Mouse (Mus musculus): ENCODE results near the gene Ptpn3. TPM values are rescaled to one million over a fixed set of nuclear protein-coding genes. Genes with fewer than 3 reads are reported as not detected.
"Not testable (repeated sequence)": the region's sequence is repeated elsewhere in the genome, so short reads cannot be mapped to it uniquely, and the experiment has no call there.

The Ptpn3 gene
- total RNA-seq, 2 experiments from 2014 or later, result 29.0 to 34.7 TPM

DNA sequence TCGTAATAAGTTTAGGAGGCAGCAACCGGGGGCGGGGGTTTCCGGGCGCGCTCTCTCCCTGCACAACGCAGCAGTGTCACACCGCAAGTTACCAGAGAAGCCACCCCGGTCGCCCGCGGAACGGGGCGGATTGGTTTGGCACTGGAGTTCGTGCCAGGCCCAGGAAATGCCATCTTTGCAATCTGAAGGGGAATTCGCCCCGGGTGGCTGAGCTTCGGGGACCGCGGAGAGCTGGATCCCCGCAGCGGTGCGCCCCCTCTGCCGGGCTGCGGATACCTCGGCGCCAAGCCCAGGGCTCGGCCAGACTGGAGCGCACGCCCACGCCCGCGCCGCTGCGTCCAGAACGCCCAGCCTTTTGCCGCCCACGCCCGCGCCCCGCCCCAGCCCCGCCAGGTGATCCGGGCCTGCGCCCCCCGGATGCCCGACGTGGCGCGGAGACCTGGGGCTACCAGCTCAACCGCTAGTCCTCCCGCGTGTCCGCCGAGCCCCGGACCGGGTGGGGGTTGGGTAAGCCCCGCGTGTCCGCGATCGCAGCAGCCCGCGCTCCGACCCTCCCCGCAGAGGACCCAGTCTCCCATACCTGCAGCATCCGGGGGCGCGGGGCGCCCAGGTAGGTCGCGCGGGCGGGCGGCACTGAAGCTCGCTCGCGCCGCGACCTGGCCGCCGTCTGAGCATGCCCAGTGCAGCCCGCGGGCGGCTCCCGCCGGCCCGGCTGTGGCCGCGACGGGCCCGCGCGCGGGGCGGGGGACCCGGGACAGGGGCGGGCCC is 1.8 kb downstream of the Ptpn3 start:
- peak; percentile 35 to 47 for DNase-seq (ENCODE audit: low spot score in 2 of 2)

DNA sequence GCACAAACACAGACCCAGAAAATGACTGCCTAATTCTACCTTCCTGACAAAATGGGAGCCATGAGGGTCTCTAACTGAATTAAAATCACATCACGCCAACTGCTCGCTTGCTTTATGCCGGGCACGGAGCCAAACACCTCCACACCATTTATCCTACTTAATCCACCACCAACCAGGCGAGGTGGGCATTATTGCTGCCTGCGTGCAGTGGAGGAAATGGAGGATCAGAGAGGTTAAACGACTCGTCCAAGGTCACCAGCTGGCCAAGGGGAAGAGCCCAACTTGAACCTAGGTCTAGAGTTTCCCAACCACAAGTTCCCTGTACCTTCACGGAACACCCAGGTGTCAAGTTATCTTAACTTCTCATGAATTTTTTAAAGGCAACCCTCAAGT is 2.3 kb downstream of the Ptpn3 start:
- DNase-seq (ENCODE audit: low spot score in 2 of 2), result no peak

DNA sequence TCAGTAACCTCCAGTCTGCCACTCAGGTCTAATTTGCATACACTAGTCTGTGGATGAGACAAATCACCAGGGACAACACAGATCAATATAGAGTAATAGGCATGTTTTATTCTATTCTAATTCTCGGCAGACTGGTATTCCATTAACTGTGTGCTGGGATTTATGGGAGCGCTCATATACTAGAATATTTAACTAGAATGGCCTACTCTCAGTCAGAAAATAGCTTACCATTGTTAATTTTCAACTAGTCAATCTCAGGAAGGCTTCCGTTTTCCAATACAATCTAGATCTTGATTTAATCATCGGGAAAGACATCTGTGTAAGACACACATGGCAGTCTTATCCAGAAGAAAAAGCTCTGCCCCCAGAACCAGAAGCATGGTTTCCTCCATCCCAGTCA is 3.5 kb downstream of the Ptpn3 start:
- DNase-seq (ENCODE audit: low spot score in 2 of 2), result no peak

DNA sequence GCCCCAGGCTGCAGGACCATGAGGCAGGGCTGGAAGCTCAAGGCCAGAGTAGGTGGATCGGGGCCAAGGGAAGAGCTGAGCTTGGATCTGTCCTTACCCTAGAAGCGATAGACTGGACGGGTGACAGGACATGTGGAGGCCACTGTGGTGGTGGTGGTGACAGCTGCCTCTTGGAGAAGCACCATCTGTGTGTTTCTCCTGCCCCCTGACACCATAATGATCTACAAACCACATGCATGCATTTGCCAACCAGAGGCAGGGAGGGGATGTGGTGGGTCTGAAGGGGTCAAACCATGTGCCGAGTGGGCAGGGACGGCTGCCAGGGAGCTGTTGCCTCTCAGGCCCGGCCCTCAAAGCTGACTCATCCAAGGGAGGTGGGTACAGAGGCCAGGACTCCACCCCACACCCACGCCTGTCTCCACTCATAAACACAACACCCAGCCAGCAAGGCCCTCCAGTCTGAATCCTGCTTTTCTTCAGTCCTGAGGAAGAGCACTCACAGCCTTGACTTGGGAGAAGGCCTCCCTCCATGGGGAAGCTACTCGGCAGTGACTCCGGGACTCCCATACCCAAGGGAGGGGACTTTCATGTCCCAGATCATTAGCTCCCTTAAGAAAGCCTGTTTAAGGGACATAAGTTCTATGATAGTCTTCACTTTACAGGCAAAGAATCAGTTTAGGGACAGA is 6.5 kb downstream of the Ptpn3 start:
- peak; percentile 47 to 64 for DNase-seq (ENCODE audit: low spot score in 2 of 2)

DNA sequence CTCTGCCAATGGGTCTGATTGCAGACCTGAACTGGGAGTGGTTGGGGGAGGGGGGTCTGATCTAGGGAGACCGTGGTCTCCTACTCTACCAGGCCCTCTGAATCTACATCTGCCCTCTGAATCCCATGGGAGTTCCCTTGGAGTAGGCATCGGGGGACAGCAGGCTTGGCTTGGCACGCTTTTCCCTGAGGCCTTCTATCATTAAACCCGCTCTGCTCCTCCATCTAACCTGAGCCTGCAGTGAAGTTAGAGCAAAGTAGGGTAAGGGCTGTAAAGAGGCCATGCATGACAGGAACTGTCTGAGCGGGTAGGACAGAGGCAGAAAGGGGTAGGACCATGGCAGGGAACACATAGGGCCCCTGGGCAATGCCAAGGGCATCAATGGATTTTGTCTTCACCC is 9.0 kb downstream of the Ptpn3 start:
- DNase-seq (ENCODE audit: low spot score in 2 of 2), result no peak

DNA sequence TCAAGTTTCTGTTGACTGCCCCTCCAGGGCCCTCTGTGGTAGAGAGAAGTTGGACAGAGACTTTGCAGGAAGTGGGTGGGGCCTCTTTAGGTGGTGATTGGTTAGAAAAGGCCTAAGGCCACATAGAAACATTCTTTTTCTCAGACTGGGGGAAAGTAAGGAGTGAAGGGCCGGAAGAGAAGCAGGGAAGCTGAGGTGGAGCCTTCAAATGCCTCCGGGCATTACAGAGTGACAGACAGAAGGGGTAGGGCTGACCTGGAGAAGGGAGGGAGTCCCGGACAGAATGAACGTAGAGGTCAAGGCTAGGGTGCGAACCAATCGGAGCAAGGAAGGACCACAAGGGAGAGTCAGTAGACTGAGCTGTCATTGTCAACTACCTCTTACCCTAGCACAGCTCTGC is 11.6 kb downstream of the Ptpn3 start:
- DNase-seq (ENCODE audit: low spot score in 2 of 2), result no peak

DNA sequence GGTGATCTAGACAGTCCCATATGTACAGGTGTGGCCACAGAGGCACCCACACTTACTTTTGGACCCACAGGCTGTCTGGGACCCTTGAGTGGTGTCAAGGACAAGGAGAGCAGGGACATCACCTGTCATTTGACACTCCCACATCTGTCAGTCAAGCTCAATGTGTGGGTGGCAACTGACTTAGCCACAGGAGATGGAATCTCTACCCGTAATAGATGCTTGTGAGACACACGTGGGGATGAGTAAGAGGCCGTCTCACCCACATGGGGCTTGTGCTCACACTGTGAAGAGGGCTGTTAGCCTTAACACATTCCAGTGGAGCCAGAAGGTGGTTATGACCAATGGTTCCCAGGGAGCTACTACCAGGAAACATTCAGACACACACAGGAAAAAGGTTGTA is 13.8 kb downstream of the Ptpn3 start:
- no peak for DNase-seq (ENCODE audit: low spot score in 2 of 2)

DNA sequence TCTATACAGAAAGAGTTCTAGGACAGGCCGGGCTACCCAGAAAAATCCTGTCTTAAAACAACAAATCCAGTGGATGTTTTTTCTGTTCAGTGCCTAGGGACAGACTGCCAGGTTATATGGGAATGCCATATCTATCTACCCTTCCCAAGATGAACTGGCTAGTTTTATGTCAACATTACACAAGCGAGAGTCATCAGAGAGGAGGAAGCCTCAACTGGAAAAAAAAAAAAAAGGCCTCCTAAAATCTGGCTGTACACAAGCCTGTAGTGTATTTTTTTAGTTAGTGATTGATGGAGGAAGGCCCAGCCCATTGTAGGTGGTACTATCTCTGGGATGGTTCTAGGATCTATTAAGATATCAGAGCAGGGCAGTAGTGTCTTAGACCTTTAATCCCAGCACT is 16.4 kb downstream of the Ptpn3 start:
- no peak for DNase-seq (ENCODE audit: low spot score in 2 of 2)

DNA sequence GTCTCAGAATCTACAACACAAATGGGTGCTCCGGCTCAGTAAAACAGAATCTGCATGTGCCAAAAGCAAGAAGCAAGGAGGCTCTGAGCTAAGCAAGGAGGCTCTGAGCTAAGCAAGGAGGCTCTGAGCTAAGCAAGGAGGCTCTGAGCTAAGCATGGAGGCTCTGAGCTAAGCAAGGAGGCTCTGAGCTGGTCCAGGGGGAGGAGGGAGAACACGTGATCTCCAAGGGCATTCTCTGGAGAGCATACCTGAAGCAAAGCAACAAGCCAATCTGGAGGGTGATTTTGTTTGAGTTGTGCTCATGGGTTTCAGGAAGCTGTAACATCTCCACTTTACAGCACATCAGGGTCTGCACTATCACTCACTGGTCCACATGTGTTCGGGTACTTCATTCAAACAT is 18.4 kb downstream of the Ptpn3 start:
- DNase-seq (ENCODE audit: low spot score in 2 of 2), result no peak

DNA sequence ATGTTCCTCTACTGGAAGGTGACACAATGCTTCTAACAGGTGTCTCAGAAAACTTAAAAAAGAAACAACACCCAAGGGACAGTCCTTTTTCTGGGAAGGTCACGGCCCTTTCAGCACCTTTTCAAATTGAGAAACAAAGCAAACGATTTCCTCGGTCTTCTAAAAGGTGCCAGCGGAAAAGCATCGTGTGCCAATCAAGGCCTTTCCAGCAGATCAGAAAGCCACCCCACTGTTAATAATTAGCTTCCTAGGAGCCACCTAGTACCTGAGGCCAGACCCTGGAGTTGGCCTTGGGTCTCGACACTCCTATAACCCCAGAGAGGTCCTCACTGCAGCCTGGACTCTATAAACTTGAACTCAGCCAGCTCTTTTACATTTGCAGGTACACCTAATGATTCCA is 19.0 kb downstream of the Ptpn3 start:
- DNase-seq (ENCODE audit: low spot score in 2 of 2), result no peak

DNA sequence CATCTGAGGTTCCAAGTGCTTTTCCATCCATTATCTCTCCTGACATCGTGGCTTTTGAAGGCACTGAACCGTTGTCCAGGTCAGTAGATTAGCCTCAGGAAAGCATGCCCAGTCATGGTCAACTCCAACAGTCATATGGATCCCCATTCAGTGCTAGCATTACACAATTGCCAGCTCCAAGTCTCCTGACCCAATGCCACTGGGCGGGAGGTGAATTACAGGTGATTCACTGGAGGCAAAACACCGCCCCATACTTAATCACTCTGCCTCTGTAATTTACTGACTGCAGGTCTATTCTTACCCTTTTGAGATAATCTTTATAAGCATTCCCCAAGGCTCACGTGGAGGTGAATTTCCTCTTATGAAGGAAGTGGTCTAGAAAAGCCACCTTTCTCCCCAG is 19.5 kb downstream of the Ptpn3 start:
- no peak for DNase-seq (ENCODE audit: low spot score in 2 of 2)

DNA sequence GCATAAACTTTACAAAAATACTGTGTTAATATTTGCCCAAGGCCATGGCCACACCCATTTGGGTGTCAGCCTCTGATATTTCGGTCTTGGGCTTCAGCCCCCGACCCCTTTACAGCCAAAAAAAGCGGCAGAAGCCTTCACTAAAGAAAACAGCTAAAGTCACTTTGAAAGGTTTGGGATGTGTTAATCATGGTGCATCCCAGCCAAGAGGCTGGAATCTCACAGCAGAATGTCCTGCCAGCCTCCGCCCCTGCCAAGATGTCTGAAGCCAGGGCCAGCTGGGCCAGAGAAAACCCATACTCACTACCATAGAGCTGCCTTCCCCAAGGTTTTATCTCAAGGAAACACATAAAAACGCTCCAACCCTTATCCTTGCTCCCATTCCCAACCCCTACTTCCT is 20.7 kb downstream of the Ptpn3 start:
- DNase-seq (ENCODE audit: low spot score in 2 of 2), result no peak

DNA sequence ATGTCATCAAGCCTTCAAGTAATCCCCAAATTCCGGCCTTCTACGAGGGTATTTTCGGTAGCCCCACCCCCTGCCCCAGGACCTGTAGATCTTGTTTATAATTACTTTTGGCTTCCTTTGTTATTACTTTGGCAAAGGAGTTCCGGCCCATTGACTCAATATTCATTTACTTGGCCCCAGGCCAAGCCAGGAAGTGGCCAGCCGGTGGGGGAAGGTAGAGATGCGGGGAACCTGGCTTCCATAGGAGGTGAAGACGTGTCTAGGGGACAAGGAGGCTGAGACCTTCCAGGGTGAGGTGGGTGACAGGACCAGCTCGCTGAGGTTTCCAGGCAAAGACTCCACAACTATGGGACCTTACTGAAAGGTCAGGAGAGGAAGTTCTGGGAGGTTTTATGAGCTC is 22.4 kb downstream of the Ptpn3 start:
- DNase-seq (ENCODE audit: low spot score in 2 of 2), result no peak

DNA sequence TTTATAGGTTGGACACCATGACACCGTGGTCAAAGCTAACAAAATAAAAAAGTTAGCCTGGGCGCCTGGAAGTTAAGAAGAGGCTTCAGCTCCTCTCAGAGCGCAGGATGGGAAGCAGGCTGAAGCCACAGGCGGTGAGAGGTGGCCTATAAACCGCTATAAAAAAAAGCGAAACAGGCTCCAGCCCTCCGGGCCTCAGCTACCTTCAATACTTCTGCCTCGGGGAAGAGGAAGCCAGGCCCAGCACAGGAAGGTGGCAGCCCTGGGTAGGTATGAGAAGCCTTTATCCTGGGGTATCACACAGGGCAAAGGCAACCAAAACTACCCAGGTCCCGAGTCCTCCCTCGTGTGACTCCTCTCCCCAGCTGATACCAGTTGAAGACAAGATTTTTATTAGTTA is 22.8 kb downstream of the Ptpn3 start:
- no peak for DNase-seq (ENCODE audit: low spot score in 2 of 2)

DNA sequence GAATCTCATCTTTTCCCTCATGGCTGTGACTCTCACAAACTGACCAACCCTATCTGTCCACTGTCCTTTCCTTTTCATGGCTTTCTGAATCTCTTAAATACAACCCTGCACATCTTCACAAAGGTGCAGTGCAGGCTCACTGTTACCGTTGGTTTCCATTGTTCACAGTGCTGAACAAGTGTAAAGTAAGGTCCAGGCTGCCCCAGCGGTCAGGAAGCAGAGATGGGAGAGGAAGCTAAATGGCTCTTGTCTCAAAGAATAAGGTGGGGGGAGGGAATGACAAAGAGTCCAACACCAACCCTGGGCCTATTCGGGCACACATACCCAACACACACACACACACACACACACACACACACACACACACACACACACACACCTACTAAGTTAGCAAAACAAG is 24.0 kb downstream of the Ptpn3 start:
- DNase-seq (ENCODE audit: low spot score in 2 of 2), result no peak

DNA sequence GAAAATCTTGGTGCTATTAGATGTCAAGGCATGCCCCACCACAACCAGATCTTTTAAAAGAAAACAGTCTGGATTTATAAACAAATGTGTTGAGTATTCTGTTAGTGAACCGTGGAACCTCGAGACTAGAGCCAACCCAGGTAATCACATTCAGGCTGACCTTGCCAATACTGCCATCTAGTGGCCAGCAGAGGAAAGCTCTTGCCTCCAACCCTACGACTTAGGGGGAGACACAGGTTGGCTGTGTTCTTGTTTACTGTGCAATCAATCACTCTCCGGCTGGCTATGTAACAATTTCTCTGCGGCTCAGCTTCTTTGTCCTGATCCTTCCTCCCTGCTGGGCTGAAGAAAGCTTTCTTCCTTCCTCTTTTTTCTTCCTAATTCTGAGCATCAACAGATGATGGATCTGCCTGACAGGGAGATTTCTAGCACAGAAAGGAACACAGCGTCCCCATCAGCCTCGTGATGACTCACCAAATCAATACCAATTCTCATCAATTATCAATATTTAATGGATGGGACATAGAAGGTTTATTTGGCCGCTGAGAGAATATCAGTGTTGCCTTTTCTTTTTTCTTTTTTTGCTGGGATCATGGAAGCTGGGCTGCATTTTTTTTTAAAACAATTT is 26.4 kb downstream of the Ptpn3 start:
- DNase-seq (ENCODE audit: low spot score in 2 of 2), result no peak

DNA sequence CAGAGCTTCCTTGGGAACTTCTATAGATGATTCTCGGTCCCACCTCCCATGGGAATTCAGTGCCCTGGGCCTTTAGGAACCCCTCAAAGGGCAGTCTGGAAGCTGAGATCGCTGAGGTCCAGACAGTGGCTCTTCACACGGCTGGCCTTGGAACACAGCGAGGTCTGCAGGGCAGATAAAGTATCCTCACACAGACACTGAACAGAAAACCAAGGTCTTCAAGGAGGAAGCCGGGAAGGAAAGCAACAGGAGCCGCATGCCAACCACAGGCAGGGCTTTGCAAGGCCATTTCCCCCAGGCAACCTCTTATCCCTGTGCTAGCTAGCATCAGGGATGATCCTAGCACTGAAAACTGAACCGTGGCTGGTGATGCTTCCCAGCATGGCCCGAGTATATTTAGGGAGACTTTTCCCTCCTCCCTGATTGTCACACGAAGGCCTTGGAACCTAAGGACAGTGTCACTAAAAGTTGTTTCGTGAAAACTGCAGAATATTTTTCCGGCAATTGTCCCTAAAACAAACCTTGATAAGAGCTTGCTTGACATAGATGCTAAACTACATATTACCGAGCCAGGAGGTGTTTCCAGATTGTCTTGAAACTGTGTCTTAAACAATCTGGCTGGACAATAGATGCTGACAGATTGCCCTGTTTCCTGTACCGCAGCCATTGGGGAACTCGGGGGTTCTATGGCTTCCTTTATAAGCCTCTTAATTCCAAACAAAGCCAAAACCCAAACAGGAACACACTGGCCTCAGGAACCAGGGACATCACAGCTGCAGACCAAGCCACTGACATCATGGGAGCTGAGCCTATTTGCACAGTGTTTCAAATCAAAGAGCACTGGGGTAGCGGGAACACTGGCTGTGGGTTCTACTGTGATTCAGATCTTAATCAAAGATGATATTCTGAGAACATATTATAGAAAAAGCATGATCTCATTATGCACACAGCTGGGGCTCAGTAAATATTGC is 27.8 kb downstream of the Ptpn3 start:
- no peak for DNase-seq (ENCODE audit: low spot score in 2 of 2)

DNA sequence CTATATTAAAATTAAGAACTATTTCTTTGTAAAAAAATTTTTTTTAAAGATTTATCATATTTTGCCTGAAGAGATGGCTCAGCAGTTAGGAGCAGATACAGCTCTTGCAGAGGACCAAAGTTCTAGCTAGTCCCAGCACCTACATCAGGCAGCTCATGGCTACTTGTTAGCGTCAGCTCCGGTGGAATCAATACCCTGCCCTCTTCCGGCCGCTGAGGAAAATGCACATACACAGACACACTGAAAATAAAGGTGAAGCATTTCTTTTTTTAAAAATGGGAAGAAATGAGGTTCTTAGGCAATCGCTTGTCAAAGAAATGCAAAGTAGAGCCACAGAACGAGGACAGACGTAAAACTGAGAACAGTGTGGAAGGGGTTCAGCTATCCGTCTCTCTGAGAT is 30.6 kb downstream of the Ptpn3 start:
- DNase-seq (ENCODE audit: low spot score in 2 of 2), result no peak

DNA sequence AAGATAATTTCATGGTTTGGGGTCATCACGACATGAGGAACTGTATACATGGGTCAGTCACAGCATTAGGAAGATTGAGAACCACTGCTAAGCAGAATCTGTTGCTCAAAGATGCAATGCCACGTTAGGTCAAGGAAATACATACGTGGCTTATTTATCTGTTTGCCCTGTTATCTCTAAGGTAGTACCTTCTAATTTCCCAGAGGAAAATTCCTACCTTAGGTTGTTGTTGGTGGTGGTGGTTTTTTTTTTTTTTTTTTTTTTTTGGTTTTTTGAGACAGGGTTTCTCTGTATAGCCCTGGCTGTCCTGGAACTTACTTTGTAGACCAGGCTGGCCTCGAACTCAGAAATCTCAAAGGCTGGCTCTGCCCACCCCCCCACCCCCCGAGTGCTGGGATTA is 31.1 kb downstream of the Ptpn3 start:
- not testable (repeated sequence) for DNase-seq (ENCODE audit: low spot score in 2 of 2)

DNA sequence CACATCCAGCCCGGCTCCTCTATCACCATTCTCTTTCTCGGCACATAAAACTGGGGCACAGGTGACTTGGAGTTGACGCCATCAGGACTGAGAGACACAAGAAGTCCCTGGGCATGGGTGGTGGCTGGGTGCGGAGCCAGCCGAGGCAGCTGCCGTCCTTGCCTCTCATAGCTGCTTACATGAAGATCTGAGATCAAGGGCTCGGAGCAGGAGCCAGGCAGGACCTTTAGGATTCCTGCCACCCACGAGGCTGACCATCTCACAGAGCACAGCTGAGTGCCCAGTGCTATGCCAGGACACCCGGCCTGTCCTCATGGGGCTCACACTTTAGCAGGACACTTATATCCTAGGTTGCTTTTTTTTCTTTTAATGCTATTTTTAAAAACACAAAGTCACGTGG is 32.3 kb downstream of the Ptpn3 start:
- DNase-seq (ENCODE audit: low spot score in 2 of 2), result no peak

DNA sequence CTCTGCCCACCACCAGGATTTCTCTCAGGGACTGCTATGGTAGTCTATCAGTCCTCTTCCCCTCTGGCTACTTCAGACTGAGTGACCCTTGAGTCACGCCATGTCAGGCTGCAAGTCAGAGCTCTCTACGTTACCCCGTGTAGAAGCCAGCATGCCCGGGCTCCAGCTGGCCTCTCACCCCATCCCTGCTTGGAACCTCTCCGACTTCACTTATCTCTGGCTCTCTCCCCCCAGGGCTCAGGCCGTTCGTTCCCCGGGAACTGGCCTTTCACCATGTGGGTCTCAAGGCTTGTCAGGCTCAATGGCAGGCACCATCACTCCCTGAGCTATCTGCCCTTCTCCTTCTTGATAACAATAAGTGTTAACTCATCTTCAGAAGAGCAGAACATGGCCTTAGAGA is 33.3 kb downstream of the Ptpn3 start:
- no peak for DNase-seq (ENCODE audit: low spot score in 2 of 2)
